Mouse (Mus musculus): Measurements from ENCODE around the gene Arcn1. TPM values are rescaled to one million over a fixed set of nuclear protein-coding genes. Genes with fewer than 3 reads are reported as not detected.

The Arcn1 gene
- polyA plus RNA-seq, 1 experiment: 40.6 TPM

DNA sequence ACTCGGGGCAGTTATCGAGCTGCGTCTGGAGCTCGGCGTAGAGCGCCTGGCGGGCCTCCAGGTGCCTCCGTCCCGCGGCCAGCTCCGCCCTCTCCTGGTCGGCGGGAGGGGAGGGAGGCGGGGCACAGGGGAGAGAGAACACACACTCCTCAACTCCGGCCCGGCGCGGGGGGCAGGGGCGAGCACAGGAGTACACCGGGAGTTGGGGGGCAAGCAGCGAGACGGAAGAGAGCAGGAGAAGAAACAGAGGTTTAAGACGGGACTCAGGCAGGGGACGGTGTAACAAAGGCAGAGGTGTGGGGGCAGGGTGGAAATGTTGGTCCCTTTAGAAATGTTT is 59.2 kb downstream of the Arcn1 start:
- H3K79me2 ChIP-seq (ENCODE audit: control insufficient read depth, insufficient read depth): peaks cover 3% of the 10 kb centered on the region
- H3ac ChIP-seq (ENCODE audit: control insufficient read depth, insufficient read length): no peak overlapping the region
- TF ChIP-seq MYOG (IDR thresholded peaks at IDR 0.05; ENCODE audit: control insufficient read depth in 1 of 3, insufficient read depth in 1 of 3, insufficient read length in 2 of 3, low read depth in 2 of 3) (no peak), SRF (IDR thresholded peaks at IDR 0.05; ENCODE audit: control insufficient read depth, insufficient read length, low read depth) (no peak), E2F4 (IDR thresholded peaks at IDR 0.05; ENCODE audit: insufficient read depth) (no peak), TCF3 (IDR thresholded peaks at IDR 0.05; ENCODE audit: insufficient read length, low read depth) (no peak), CEBPB (IDR thresholded peaks at IDR 0.05; ENCODE audit: insufficient read depth, poor library complexity, severe bottlenecking) (no peak), POLR2AphosphoS2 (IDR thresholded peaks at IDR 0.05; ENCODE audit: insufficient read length, low read depth) (no peak), REST (IDR thresholded peaks at IDR 0.05; ENCODE audit: insufficient read depth, insufficient read length) (no peak), USF1 (IDR thresholded peaks at IDR 0.05; ENCODE audit: low read depth) (no peak), POLR2A (IDR thresholded peaks at IDR 0.05; ENCODE audit: insufficient read length, low read depth) (no peak), MAX (IDR thresholded peaks at IDR 0.05; ENCODE audit: low read depth) (no peak)
- H3K4me3 ChIP-seq: no peak overlapping the region
- H3K4me2 ChIP-seq (ENCODE audit: low read depth): no peak overlapping the region
- H3K27me3 ChIP-seq (ENCODE audit: control insufficient read depth, insufficient read depth, insufficient read length): no peaks in the 10 kb centered on the region
- peaks cover 24% of the 10 kb centered on the region for H3K36me3 ChIP-seq (ENCODE audit: control insufficient read depth, insufficient read depth)

DNA sequence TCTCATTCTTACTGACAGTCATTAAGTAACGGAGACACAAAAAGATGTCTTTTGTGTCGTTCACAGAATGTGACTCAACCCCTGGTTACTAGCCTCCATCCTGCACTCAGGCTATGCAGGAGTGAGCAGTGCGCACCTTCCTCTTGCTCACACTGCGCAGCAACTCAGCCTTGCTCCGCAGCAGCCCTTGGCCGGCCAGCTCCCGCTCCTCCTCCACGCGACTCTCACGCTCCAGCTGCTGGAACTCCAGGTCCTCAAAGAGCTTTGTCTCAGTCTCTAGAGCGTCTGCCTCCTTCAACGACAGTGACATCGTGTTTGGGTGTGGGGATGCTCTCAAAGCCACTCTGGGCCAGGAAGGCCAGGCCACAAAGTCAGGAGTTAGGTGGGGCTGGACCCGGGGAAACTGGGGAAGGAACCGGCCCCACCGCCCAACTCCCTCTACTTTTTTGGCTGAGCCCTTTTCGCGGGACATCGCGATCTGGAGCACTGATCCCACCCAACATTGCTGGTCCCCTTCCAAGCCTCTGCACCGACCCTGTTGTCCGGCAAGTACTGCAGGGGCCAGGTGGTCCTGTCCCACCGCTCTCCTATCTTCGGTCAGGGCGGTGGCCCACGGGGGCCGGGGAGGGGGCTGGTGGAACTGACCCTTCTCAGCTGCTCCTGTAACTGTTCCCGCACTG is 59.8 kb downstream of the Arcn1 start:
- Histone ChIP-seq H3ac (ENCODE audit: control insufficient read depth, insufficient read length) (no peak overlapping the region), H3K4me3 (no peak overlapping the region), H3K36me3 (ENCODE audit: control insufficient read depth, insufficient read depth) (peaks cover 28% of the 10 kb centered on the region), H3K79me2 (ENCODE audit: control insufficient read depth, insufficient read depth) (peaks cover 3% of the 10 kb centered on the region), H3K4me2 (ENCODE audit: low read depth) (no peak overlapping the region), H3K27me3 (ENCODE audit: control insufficient read depth, insufficient read depth, insufficient read length) (no peaks in the 10 kb centered on the region)
- no peak for TF ChIP-seq MAX (IDR thresholded peaks at IDR 0.05; ENCODE audit: low read depth)
- TF ChIP-seq TCF12 (IDR thresholded peaks at IDR 0.05; ENCODE audit: insufficient read depth, poor library complexity, severe bottlenecking): no peak
- TF ChIP-seq POLR2A (IDR thresholded peaks at IDR 0.05; ENCODE audit: insufficient read length, low read depth): no peak
- no peak for TF ChIP-seq REST (IDR thresholded peaks at IDR 0.05; ENCODE audit: insufficient read depth, insufficient read length)
- no peak for TF ChIP-seq POLR2AphosphoS2 (IDR thresholded peaks at IDR 0.05; ENCODE audit: insufficient read length, low read depth)
- TF ChIP-seq USF1 (IDR thresholded peaks at IDR 0.05; ENCODE audit: low read depth): no peak

DNA sequence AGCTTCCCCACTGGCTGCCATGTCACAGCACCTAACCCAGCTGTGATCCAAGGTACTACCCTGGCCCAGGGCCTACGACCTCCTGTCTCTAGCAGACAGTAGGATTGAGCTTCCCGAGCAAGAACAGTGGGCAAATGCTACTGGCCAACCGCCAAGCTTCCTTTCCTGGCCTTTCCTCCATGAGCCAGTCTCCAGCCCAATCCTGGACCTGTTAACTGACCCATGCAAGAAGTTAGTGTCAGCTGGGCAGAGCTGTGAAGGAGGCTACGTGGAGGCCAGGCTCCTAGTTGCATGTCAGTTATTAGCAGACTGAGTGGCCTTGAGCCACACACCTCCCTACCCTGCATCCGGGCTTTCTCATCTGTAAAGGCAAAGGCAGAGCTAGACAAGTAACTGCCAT is 67.9 kb downstream of the Arcn1 start:
- Histone ChIP-seq H3K79me2 (ENCODE audit: control insufficient read depth, insufficient read depth) (no peaks in the 10 kb centered on the region), H3K27me3 (ENCODE audit: control insufficient read depth, insufficient read depth, insufficient read length) (no peaks in the 10 kb centered on the region), H3K4me2 (ENCODE audit: low read depth) (no peak overlapping the region), H3K36me3 (ENCODE audit: control insufficient read depth, insufficient read depth) (peaks cover 28% of the 10 kb centered on the region), H3K4me3 (no peak overlapping the region), H3ac (ENCODE audit: control insufficient read depth, insufficient read length) (no peak overlapping the region)
- TF ChIP-seq TCF12 (IDR thresholded peaks at IDR 0.05; ENCODE audit: insufficient read depth, poor library complexity, severe bottlenecking): no peak

DNA sequence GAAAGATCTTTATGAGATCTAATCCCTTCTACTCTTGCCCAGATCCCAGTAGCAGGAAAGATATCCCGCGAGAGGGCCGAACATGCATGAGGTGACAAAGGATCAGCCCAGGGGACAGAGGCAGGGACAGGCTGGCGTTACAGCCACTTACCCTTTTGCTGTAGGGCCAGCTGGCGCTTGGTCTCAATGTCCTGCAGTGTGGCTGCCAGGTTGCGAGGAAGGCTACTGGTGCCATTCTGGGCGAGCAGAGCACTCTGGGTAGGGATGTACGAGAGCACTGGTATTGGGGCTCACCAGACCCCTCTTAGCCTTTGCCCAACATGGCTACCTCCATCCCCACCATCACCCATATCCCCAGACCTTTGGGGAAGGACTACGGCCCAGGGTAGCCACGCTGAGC is 68.4 kb downstream of the Arcn1 start:
- H3K79me2 ChIP-seq (ENCODE audit: control insufficient read depth, insufficient read depth): no peaks in the 10 kb centered on the region
- no peak overlapping the region for H3K4me3 ChIP-seq
- no peaks in the 10 kb centered on the region for H3K27me3 ChIP-seq (ENCODE audit: control insufficient read depth, insufficient read depth, insufficient read length)
- TF ChIP-seq POLR2A (IDR thresholded peaks at IDR 0.05; ENCODE audit: insufficient read length, low read depth) (no peak), TCF3 (IDR thresholded peaks at IDR 0.05; ENCODE audit: insufficient read length, low read depth) (no peak), SRF (IDR thresholded peaks at IDR 0.05; ENCODE audit: control insufficient read depth, insufficient read length, low read depth) (no peak), MYOD1 (IDR thresholded peaks at IDR 0.05; ENCODE audit: control insufficient read depth in 1 of 3, insufficient read length in 2 of 3, low read depth in 2 of 3) (no peak), REST (IDR thresholded peaks at IDR 0.05; ENCODE audit: insufficient read depth, insufficient read length) (no peak), CEBPB (IDR thresholded peaks at IDR 0.05; ENCODE audit: insufficient read depth, poor library complexity, severe bottlenecking) (no peak), E2F4 (IDR thresholded peaks at IDR 0.05; ENCODE audit: insufficient read depth) (no peak), POLR2AphosphoS2 (IDR thresholded peaks at IDR 0.05; ENCODE audit: insufficient read length, low read depth) (no peak)
- peaks cover 33% of the 10 kb centered on the region for H3K36me3 ChIP-seq (ENCODE audit: control insufficient read depth, insufficient read depth)
- no peak overlapping the region for H3ac ChIP-seq (ENCODE audit: control insufficient read depth, insufficient read length)
- H3K4me2 ChIP-seq (ENCODE audit: low read depth): no peak overlapping the region

DNA sequence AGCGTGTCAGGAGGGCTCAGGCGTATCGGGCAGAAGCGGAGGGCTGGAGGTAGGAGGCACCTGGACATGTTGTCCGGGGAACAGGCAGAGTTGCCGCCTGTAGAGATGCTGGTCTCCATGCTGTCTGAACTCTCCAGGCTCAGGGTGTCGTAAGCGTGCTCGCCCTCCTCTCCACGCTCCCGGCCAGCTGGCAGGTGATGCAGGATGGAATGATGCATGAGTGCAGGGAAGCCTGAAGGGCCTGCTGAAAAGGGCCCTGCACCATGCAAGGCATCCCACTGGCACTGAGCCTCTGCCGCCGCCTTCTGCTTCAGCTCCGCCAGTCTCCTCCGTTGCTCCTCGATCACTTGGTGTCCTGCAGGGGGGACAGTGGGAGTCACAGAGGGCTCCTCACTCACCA is 69.8 kb downstream of the Arcn1 start:
- H3K4me3 ChIP-seq: no peak overlapping the region
- H3K4me2 ChIP-seq (ENCODE audit: low read depth): no peak overlapping the region
- no peaks in the 10 kb centered on the region for H3K79me2 ChIP-seq (ENCODE audit: control insufficient read depth, insufficient read depth)
- H3K27me3 ChIP-seq (ENCODE audit: control insufficient read depth, insufficient read depth, insufficient read length): no peaks in the 10 kb centered on the region
- TF ChIP-seq SRF (IDR thresholded peaks at IDR 0.05; ENCODE audit: control insufficient read depth, insufficient read length, low read depth) (no peak), REST (IDR thresholded peaks at IDR 0.05; ENCODE audit: insufficient read depth, insufficient read length) (no peak), POLR2A (IDR thresholded peaks at IDR 0.05; ENCODE audit: insufficient read length, low read depth) (no peak), MYOG (IDR thresholded peaks at IDR 0.05; ENCODE audit: control insufficient read depth in 1 of 3, insufficient read depth in 1 of 3, insufficient read length in 2 of 3, low read depth in 2 of 3) (no peak), TCF3 (IDR thresholded peaks at IDR 0.05; ENCODE audit: insufficient read length, low read depth) (no peak), POLR2AphosphoS2 (IDR thresholded peaks at IDR 0.05; ENCODE audit: insufficient read length, low read depth) (no peak), E2F4 (IDR thresholded peaks at IDR 0.05; ENCODE audit: insufficient read depth) (no peak), MYOD1 (IDR thresholded peaks at IDR 0.05; ENCODE audit: control insufficient read depth in 1 of 3, insufficient read length in 2 of 3, low read depth in 2 of 3) (no peak), CEBPB (IDR thresholded peaks at IDR 0.05; ENCODE audit: insufficient read depth, poor library complexity, severe bottlenecking) (no peak), TCF12 (IDR thresholded peaks at IDR 0.05; ENCODE audit: insufficient read depth, poor library complexity, severe bottlenecking) (no peak), MAX (IDR thresholded peaks at IDR 0.05; ENCODE audit: low read depth) (no peak), USF1 (IDR thresholded peaks at IDR 0.05; ENCODE audit: low read depth) (no peak)
- no peak overlapping the region for H3ac ChIP-seq (ENCODE audit: control insufficient read depth, insufficient read length)
- H3K36me3 ChIP-seq (ENCODE audit: control insufficient read depth, insufficient read depth): peaks cover 31% of the 10 kb centered on the region

Data from myocyte (in vitro differentiated cells).